Mouse (Mus musculus): ENCODE results near the gene Krt90. TPM values are rescaled to one million over a fixed set of nuclear protein-coding genes. Genes with fewer than 3 reads are reported as not detected.
A peak's percentile ranks its signal among the peaks of the same experiment; 100 is the strongest.

Krt90 gene
- 0.06 and 0.12 TPM in 2 replicates for polyA plus RNA-seq (2015; fragmentation: Nextera tagmentation; extraction: Ambion mirVana)

DNA sequence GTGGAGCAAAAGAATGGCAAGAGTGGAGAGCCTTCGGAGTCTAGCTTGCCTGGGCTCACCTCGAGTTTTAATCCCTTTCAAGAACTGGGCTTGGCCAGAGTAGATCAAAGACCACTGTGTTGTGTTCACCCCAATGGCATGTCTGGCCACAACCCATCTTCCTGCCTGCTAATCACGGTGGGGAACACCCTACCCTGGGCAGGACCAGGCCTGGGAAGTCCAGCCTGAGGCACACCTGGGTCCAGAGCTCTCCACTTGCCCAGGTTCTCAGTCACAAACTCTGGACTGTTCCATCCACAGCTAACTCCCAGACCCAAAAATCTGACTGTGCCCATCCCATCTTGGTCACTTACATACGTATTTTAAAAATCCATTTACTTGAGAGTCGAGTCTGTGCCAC lies at the start of gene Krt90:
Gene Krt90 (minus strand): TSS at position 101 of the 400 bp plus-strand sequence.
- Histone ChIP-seq H3K27ac (replicated peaks) (no peak within 1 kb of the TSS), H3K36me3 (no peaks in the 10 kb centered on the region), H3K9me3 (replicated peaks) (no peaks in the 10 kb centered on the region), H3K4me3 (replicated peaks) (no peak within 1 kb of the TSS), H3K4me1 (no peaks in the 10 kb centered on the region), H3K9ac (replicated peaks) (no peak within 1 kb of the TSS), H3K27me3 (replicated peaks) (no peaks in the 10 kb centered on the region), H3K4me2 (no peak within 1 kb of the TSS)
- ATAC-seq (ENCODE audit: low FRiP score), result no peak
- 76% methylated on average over 5 of the region's 5 CpGs for WGBS

GRCm38 (mm10) chr15:101599123-101599522 lies 36.4 kb upstream of the Krt90 start:
- H3K27ac ChIP-seq (replicated peaks), result no peak overlapping the region
- no peaks in the 10 kb centered on the region for H3K4me1 ChIP-seq
- H3K9ac ChIP-seq (replicated peaks), result no peak overlapping the region
- no peak for ATAC-seq (ENCODE audit: low FRiP score)
- H3K4me3 ChIP-seq (replicated peaks), result no peak overlapping the region
- no peaks in the 10 kb centered on the region for H3K27me3 ChIP-seq (replicated peaks)
- H3K36me3 ChIP-seq, result no peaks in the 10 kb centered on the region
- H3K4me2 ChIP-seq, result no peak overlapping the region
- WGBS, result 66% methylated on average over 6 of the region's 6 CpGs
- no peaks in the 10 kb centered on the region for H3K9me3 ChIP-seq (replicated peaks)

DNA sequence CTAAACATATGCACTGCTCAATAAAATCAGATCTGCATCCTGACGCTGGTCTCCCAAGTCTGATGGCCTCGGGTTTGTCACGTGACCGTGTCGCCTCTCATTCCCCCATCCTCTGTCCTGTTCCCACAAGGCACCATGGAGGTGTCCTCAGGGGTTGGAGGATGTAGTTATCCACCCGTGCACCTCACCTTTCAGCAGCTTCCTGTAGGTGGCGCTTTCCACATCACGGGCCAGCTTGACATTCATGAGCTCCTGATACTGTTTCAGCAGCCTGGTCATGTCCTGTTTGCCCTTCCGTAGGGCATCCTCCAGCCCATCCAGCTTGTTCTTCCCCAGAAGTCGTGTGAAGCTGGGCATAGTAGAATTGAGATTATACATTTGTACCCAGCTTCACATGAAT lies 25.5 kb upstream of the Krt90 start:
- 85% methylated on average over 10 of the region's 10 CpGs for WGBS

DNA sequence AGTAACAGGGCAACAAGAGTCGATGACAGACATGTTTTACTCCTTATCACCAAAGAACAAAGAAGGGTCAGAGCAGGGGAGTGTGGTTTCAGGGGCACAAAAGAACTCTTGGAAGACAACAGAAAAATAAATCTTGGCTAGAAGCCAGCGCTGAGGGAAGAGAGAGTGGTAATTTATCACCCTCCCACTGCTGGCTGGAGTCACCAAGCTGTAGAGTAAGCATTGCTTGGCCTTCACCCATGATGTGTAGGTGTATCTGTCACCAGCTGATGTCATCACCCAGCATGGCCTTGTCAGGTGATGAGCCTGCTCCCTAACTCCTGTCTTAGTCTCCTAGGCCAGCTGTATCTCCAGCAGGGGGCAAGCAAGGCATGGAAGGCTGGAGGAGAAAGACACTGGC lies 21.7 kb upstream of the Krt90 start:
- WGBS, result 29% methylated on average over 2 of the region's 2 CpGs

More for the DNA sequence above, 25.5 kb upstream of the Krt90 start:
- Histone ChIP-seq H3K9me3 (replicated peaks) (no peaks in the 10 kb centered on the region), H3K4me2 (no peak overlapping the region), H3K9ac (replicated peaks) (no peak overlapping the region), H3K27me3 (replicated peaks) (no peaks in the 10 kb centered on the region), H3K4me1 (no peaks in the 10 kb centered on the region), H3K4me3 (replicated peaks) (no peak overlapping the region), H3K36me3 (no peaks in the 10 kb centered on the region), H3K27ac (replicated peaks) (no peak overlapping the region)
- ATAC-seq (ENCODE audit: low FRiP score), result no peak

GRCm38 (mm10) chr15:101583211-101583965 lies 20.6 kb upstream of the Krt90 start:
- H3K9me3 ChIP-seq (replicated peaks), result no peaks in the 10 kb centered on the region
- H3K9ac ChIP-seq (replicated peaks), result no peak overlapping the region
- H3K4me1 ChIP-seq, result no peaks in the 10 kb centered on the region
- H3K36me3 ChIP-seq, result no peaks in the 10 kb centered on the region
- H3K27me3 ChIP-seq (replicated peaks), result no peaks in the 10 kb centered on the region
- WGBS, result 86% methylated on average over 8 of the region's 8 CpGs
- ATAC-seq (ENCODE audit: low FRiP score), result no peak
- no peak overlapping the region for H3K27ac ChIP-seq (replicated peaks)
- H3K4me2 ChIP-seq, result no peak overlapping the region
- H3K4me3 ChIP-seq (replicated peaks), result no peak overlapping the region

More for the DNA sequence above, 21.7 kb upstream of the Krt90 start:
- H3K36me3 ChIP-seq, result no peaks in the 10 kb centered on the region
- H3K9me3 ChIP-seq (replicated peaks), result no peaks in the 10 kb centered on the region
- no peak overlapping the region for H3K9ac ChIP-seq (replicated peaks)
- no peak for ATAC-seq (ENCODE audit: low FRiP score)
- no peak overlapping the region for H3K27ac ChIP-seq (replicated peaks)
- H3K4me1 ChIP-seq, result no peaks in the 10 kb centered on the region
- H3K4me2 ChIP-seq, result no peak overlapping the region
- H3K27me3 ChIP-seq (replicated peaks), result no peaks in the 10 kb centered on the region
- no peak overlapping the region for H3K4me3 ChIP-seq (replicated peaks)

GRCm38 (mm10) chr15:101581701-101582100 lies 19.0 kb upstream of the Krt90 start:
- H3K27ac ChIP-seq (replicated peaks), result no peak overlapping the region
- H3K4me1 ChIP-seq, result no peaks in the 10 kb centered on the region
- H3K9ac ChIP-seq (replicated peaks), result no peak overlapping the region
- no peak overlapping the region for H3K4me3 ChIP-seq (replicated peaks)
- WGBS, result 77% methylated on average over 3 of the region's 3 CpGs
- ATAC-seq (ENCODE audit: low FRiP score), result no peak
- no peaks in the 10 kb centered on the region for H3K9me3 ChIP-seq (replicated peaks)
- no peaks in the 10 kb centered on the region for H3K27me3 ChIP-seq (replicated peaks)
- no peak overlapping the region for H3K4me2 ChIP-seq
- H3K36me3 ChIP-seq, result no peaks in the 10 kb centered on the region

DNA sequence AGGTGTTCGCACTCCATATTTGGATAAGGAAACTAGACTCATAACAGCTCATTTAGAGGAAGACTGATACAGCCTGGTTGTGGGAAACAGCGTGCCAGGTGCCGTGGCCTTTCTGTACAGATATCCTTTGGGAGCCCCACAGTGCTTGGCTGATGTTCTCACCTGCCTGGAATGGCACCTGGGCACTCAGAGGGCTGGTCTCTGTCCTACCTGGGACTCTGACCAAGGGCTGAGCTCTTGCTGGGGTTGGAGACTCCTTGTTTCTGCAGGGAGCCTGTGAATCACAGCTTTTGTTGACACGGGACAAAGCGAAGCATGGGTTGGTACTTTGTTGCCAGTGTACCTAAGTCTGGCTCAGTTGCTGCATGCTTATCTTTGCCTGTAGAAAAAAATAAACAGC lies 12.8 kb upstream of the Krt90 start:
- 90% methylated on average over 5 of the region's 5 CpGs for WGBS

GRCm38 (mm10) chr15:101573796-101574345 lies 11.1 kb upstream of the Krt90 start, which contains the start of gene Krt75:
Gene Krt75, minus strand, starts transcription at chr15:101573904.
- H3K9ac ChIP-seq (replicated peaks), result no peak within 1 kb of the TSS
- H3K36me3 ChIP-seq, result no peaks in the 10 kb centered on the region
- H3K4me3 ChIP-seq (replicated peaks), result no peak within 1 kb of the TSS
- H3K27ac ChIP-seq (replicated peaks), result no peak within 1 kb of the TSS
- H3K9me3 ChIP-seq (replicated peaks), result no peaks in the 10 kb centered on the region
- WGBS, result 72% methylated on average over 15 of the region's 15 CpGs
- H3K4me2 ChIP-seq, result no peak within 1 kb of the TSS
- no peaks in the 10 kb centered on the region for H3K27me3 ChIP-seq (replicated peaks)
- ATAC-seq (ENCODE audit: low FRiP score), result no peak
- no peaks in the 10 kb centered on the region for H3K4me1 ChIP-seq

More for the DNA sequence above, 12.8 kb upstream of the Krt90 start:
- Histone ChIP-seq H3K36me3 (no peaks in the 10 kb centered on the region), H3K4me2 (no peak overlapping the region), H3K4me1 (no peaks in the 10 kb centered on the region), H3K9me3 (replicated peaks) (no peaks in the 10 kb centered on the region), H3K4me3 (replicated peaks) (no peak overlapping the region), H3K9ac (replicated peaks) (no peak overlapping the region), H3K27me3 (replicated peaks) (no peaks in the 10 kb centered on the region), H3K27ac (replicated peaks) (no peak overlapping the region)
- no peak for ATAC-seq (ENCODE audit: low FRiP score)

DNA sequence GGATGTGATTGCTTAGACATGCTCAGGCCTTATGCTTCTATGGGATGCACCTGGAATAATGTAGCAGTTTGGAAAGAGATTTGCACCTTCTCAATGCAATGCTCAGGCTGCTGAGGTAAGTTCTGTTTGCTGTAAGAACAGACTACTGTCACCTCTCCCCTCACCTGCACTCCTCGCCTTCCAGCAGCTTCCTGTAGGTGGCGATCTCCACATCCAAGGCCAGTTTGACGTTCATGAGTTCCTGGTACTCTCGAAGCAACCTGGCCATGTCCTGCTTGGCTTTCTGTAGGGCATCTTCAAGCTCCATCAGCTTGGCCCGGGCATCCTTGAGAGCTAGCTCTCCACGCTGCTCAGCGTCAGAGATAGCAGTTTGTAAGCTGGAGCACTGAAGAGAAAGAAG lies 5.0 kb upstream of the Krt90 start:
- no peak overlapping the region for H3K4me2 ChIP-seq
- WGBS, result 57% methylated on average over 7 of the region's 7 CpGs

GRCm38 (mm10) chr15:101558034-101558646 lies 4.6 kb downstream of the Krt90 start:
- Histone ChIP-seq H3K4me1 (peaks cover 3% of the 10 kb centered on the region), H3K4me3 (replicated peaks) (no peak overlapping the region), H3K9me3 (replicated peaks) (no peaks in the 10 kb centered on the region), H3K27ac (replicated peaks) (no peak overlapping the region), H3K36me3 (no peaks in the 10 kb centered on the region), H3K4me2 (no peak overlapping the region), H3K9ac (replicated peaks) (no peak overlapping the region), H3K27me3 (replicated peaks) (no peaks in the 10 kb centered on the region)
- ATAC-seq (ENCODE audit: low FRiP score), result no peak
- 3% methylated on average over 7 of the region's 7 CpGs for WGBS

More for the DNA sequence above, 5.0 kb upstream of the Krt90 start:
- ATAC-seq (ENCODE audit: low FRiP score), result no peak
- Histone ChIP-seq H3K4me1 (no peaks in the 10 kb centered on the region), H3K27ac (replicated peaks) (no peak overlapping the region), H3K9ac (replicated peaks) (no peak overlapping the region), H3K4me3 (replicated peaks) (no peak overlapping the region), H3K36me3 (no peaks in the 10 kb centered on the region), H3K9me3 (replicated peaks) (no peaks in the 10 kb centered on the region), H3K27me3 (replicated peaks) (no peaks in the 10 kb centered on the region)

DNA sequence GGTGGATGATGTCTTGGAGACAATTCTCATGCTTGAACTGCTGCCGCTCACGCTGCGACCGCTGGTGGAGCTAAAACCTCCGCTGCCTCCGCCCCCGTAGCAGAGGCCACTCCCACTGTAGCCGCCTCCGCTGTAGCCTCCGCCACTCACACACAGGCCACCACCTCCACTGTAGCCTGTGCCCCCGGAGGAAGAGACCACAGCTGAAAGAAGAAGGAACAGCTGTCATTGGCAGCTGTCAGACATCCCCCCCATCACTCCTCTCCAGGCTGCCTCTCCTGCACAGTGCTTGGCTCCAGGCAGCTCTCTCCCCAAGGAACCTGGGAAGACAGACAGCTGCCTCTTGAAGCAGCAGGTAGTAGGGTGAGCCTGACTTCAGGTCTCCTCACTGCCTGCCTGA lies 9.6 kb downstream of the Krt90 start:
- WGBS, result 0% methylated on average over 11 of the region's 11 CpGs
- Histone ChIP-seq H3K4me1 (peaks cover 10% of the 10 kb centered on the region), H3K4me2 (peak overlapping the region; percentile 50), H3K9me3 (replicated peaks) (no peaks in the 10 kb centered on the region), H3K9ac (replicated peaks) (0 out of 2 replicates have a peak overlapping the region, but pooled peaks have one; percentile 5), H3K4me3 (replicated peaks) (peak overlapping the region; percentile 7; the same call in 1 of the 2 replicates), H3K27me3 (replicated peaks) (0 out of 2 replicates have a peak, but pooled peaks cover 3% of the 10 kb centered on the region), H3K36me3 (no peaks in the 10 kb centered on the region), H3K27ac (replicated peaks) (no peak overlapping the region)
- ATAC-seq (ENCODE audit: low FRiP score), result peak; percentile 55; the same call in 1 of the 2 replicates

- Histone ChIP-seq H3K27ac (replicated peaks) (no peak overlapping the region), H3K9ac (replicated peaks) (no peak overlapping the region), H3K4me1 (peaks cover 10% of the 10 kb centered on the region), H3K4me3 (replicated peaks) (no peak overlapping the region), H3K27me3 (replicated peaks) (0 out of 2 replicates have a peak, but pooled peaks cover 3% of the 10 kb centered on the region), H3K9me3 (replicated peaks) (no peaks in the 10 kb centered on the region), H3K36me3 (no peaks in the 10 kb centered on the region), H3K4me2 (no peak overlapping the region)
- ATAC-seq (ENCODE audit: low FRiP score), result no peak
- 76% methylated on average over 8 of the region's 8 CpGs for WGBS
Observed at GRCm38 (mm10) chr15:101552188-101552587, 10.6 kb downstream of the Krt90 start.
